Mouse (Mus musculus): ENCODE results near the gene Zscan2. TPM values are rescaled to one million over a fixed set of nuclear protein-coding genes. Genes with fewer than 3 reads are reported as not detected.
A peak's percentile ranks its signal among the peaks of the same experiment; 100 is the strongest.

The Zscan2 gene
- polyA plus RNA-seq, 1 experiment from 2014 or later = 1.1 TPM

- Histone ChIP-seq H3K27me3 (replicated peaks; ENCODE audit: insufficient read depth, low read length) (no peaks in the 10 kb centered on the region), H3K4me3 (ENCODE audit: low read depth, low read length) (no peak overlapping the region), H3K36me3 (ENCODE audit: insufficient read depth, low read length) (no peaks in the 10 kb centered on the region), H3K4me1 (ENCODE audit: insufficient read depth, low read depth, low read length) (no peaks in the 10 kb centered on the region), H3K27ac (ENCODE audit: low read length) (no peak overlapping the region), H3K4me2 (replicated peaks; ENCODE audit: low read depth, low read length) (no peak overlapping the region), H3K9ac (replicated peaks; ENCODE audit: low read depth) (no peak overlapping the region), H3K9me3 (ENCODE audit: low read length) (no peaks in the 10 kb centered on the region)
- DNase-seq (ENCODE audit: low spot score) (no peak), ATAC-seq (no peak)
- TF ChIP-seq EP300 (IDR thresholded peaks at IDR 0.05) (no peak), CTCF (IDR thresholded peaks at IDR 0.05) (no peak)
- 59% methylated on average over 10 of the region's 10 CpGs for WGBS
Measured at GRCm38 (mm10) chr7:80846280-80846678, 14.4 kb upstream of the Zscan2 start.

GRCm38 (mm10) chr7:80846709-80847108, 14.0 kb upstream of the Zscan2 start:
- ATAC-seq (no peak), DNase-seq (ENCODE audit: low spot score) (no peak)
- TF ChIP-seq EP300 (IDR thresholded peaks at IDR 0.05) (no peak), CTCF (IDR thresholded peaks at IDR 0.05) (no peak)
- Histone ChIP-seq H3K4me3 (ENCODE audit: low read depth, low read length) (no peak overlapping the region), H3K27me3 (replicated peaks; ENCODE audit: insufficient read depth, low read length) (no peaks in the 10 kb centered on the region), H3K36me3 (ENCODE audit: insufficient read depth, low read length) (no peaks in the 10 kb centered on the region), H3K4me2 (replicated peaks; ENCODE audit: low read depth, low read length) (no peak overlapping the region), H3K9ac (replicated peaks; ENCODE audit: low read depth) (no peak overlapping the region), H3K27ac (ENCODE audit: low read length) (no peak overlapping the region), H3K4me1 (ENCODE audit: insufficient read depth, low read depth, low read length) (no peaks in the 10 kb centered on the region), H3K9me3 (ENCODE audit: low read length) (no peaks in the 10 kb centered on the region)
- WGBS = 82% methylated on average over 5 of the region's 5 CpGs

- Histone ChIP-seq H3K4me3 (ENCODE audit: low read depth, low read length) (no peak overlapping the region), H3K27me3 (replicated peaks; ENCODE audit: insufficient read depth, low read length) (no peaks in the 10 kb centered on the region), H3K27ac (ENCODE audit: low read length) (no peak overlapping the region), H3K9ac (replicated peaks; ENCODE audit: low read depth) (no peak overlapping the region), H3K4me2 (replicated peaks; ENCODE audit: low read depth, low read length) (no peak overlapping the region), H3K9me3 (ENCODE audit: low read length) (no peaks in the 10 kb centered on the region), H3K4me1 (ENCODE audit: insufficient read depth, low read depth, low read length) (no peaks in the 10 kb centered on the region), H3K36me3 (ENCODE audit: insufficient read depth, low read length) (no peaks in the 10 kb centered on the region)
- TF ChIP-seq EP300 (IDR thresholded peaks at IDR 0.05) = no peak
- no peak for ATAC-seq
- DNase-seq (ENCODE audit: low spot score) = no peak
- 55% methylated on average over 2 of the region's 2 CpGs for WGBS
Measured at GRCm38 (mm10) chr7:80849267-80849666, 11.5 kb upstream of the Zscan2 start.

GRCm38 (mm10) chr7:80849710-80850109, 11.0 kb upstream of the Zscan2 start:
- peak; percentile 95 for DNase-seq (ENCODE audit: low spot score)
- Histone ChIP-seq H3K4me3 (ENCODE audit: low read depth, low read length) (no peak overlapping the region), H3K9ac (replicated peaks; ENCODE audit: low read depth) (no peak overlapping the region), H3K27ac (ENCODE audit: low read length) (no peak overlapping the region), H3K9me3 (ENCODE audit: low read length) (no peaks in the 10 kb centered on the region), H3K4me2 (replicated peaks; ENCODE audit: low read depth, low read length) (no peak overlapping the region), H3K4me1 (ENCODE audit: insufficient read depth, low read depth, low read length) (no peaks in the 10 kb centered on the region), H3K36me3 (ENCODE audit: insufficient read depth, low read length) (no peaks in the 10 kb centered on the region), H3K27me3 (replicated peaks; ENCODE audit: insufficient read depth, low read length) (no peaks in the 10 kb centered on the region)
- WGBS = 11% methylated on average over 4 of the region's 4 CpGs
- peak; percentile 89 for ATAC-seq
- peak; percentile 99 for TF ChIP-seq CTCF (IDR thresholded peaks at IDR 0.05)
- peak; percentile 58 for TF ChIP-seq EP300 (IDR thresholded peaks at IDR 0.05)

- Histone ChIP-seq H3K36me3 (ENCODE audit: insufficient read depth, low read length) (no peaks in the 10 kb centered on the region), H3K27ac (ENCODE audit: low read length) (no peak overlapping the region), H3K9me3 (ENCODE audit: low read length) (no peaks in the 10 kb centered on the region), H3K4me2 (replicated peaks; ENCODE audit: low read depth, low read length) (no peak overlapping the region), H3K9ac (replicated peaks; ENCODE audit: low read depth) (no peak overlapping the region), H3K4me1 (ENCODE audit: insufficient read depth, low read depth, low read length) (no peaks in the 10 kb centered on the region), H3K4me3 (ENCODE audit: low read depth, low read length) (no peak overlapping the region), H3K27me3 (replicated peaks; ENCODE audit: insufficient read depth, low read length) (no peaks in the 10 kb centered on the region)
- no peak for ATAC-seq
- TF ChIP-seq EP300 (IDR thresholded peaks at IDR 0.05) (no peak), CTCF (IDR thresholded peaks at IDR 0.05) (no peak)
- no peak for DNase-seq (ENCODE audit: low spot score)
- 85% methylated on average over 5 of the region's 5 CpGs for WGBS
Measured at GRCm38 (mm10) chr7:80850520-80850919, 10.2 kb upstream of the Zscan2 start.

- H3K4me1 ChIP-seq (ENCODE audit: insufficient read depth, low read depth, low read length) = no peaks in the 10 kb centered on the region
- H3K9ac ChIP-seq (replicated peaks; ENCODE audit: low read depth) = no peak overlapping the region
- H3K4me3 ChIP-seq (ENCODE audit: low read depth, low read length) = no peak overlapping the region
- WGBS = 78% methylated on average over 3 of the region's 3 CpGs
- no peaks in the 10 kb centered on the region for H3K27me3 ChIP-seq (replicated peaks; ENCODE audit: insufficient read depth, low read length)
- TF ChIP-seq CTCF (IDR thresholded peaks at IDR 0.05) = peak; percentile 29
- no peak for TF ChIP-seq EP300 (IDR thresholded peaks at IDR 0.05)
- H3K9me3 ChIP-seq (ENCODE audit: low read length) = no peaks in the 10 kb centered on the region
- no peak overlapping the region for H3K27ac ChIP-seq (ENCODE audit: low read length)
- no peak for ATAC-seq
- H3K36me3 ChIP-seq (ENCODE audit: insufficient read depth, low read length) = no peaks in the 10 kb centered on the region
- H3K4me2 ChIP-seq (replicated peaks; ENCODE audit: low read depth, low read length) = no peak overlapping the region
- no peak for DNase-seq (ENCODE audit: low spot score)
Measured at GRCm38 (mm10) chr7:80853218-80853617, 7.5 kb upstream of the Zscan2 start.

GRCm38 (mm10) chr7:80855316-80855715, 5.4 kb upstream of the Zscan2 start:
- no peak for ATAC-seq
- Histone ChIP-seq H3K4me1 (ENCODE audit: insufficient read depth, low read depth, low read length) (no peaks in the 10 kb centered on the region), H3K27ac (ENCODE audit: low read length) (no peak overlapping the region), H3K9ac (replicated peaks; ENCODE audit: low read depth) (no peak overlapping the region), H3K36me3 (ENCODE audit: insufficient read depth, low read length) (no peaks in the 10 kb centered on the region), H3K4me3 (ENCODE audit: low read depth, low read length) (no peak overlapping the region), H3K9me3 (ENCODE audit: low read length) (no peaks in the 10 kb centered on the region), H3K27me3 (replicated peaks; ENCODE audit: insufficient read depth, low read length) (no peaks in the 10 kb centered on the region), H3K4me2 (replicated peaks; ENCODE audit: low read depth, low read length) (no peak overlapping the region)
- TF ChIP-seq EP300 (IDR thresholded peaks at IDR 0.05) (no peak), CTCF (IDR thresholded peaks at IDR 0.05) (no peak)
- DNase-seq (ENCODE audit: low spot score) = no peak

Data from lung, postnatal 0 days (tissue).